Mouse (Mus musculus) spleen, postnatal 10 days (tissue): ENCODE results near the gene Rab40c.

Source experiments
- DNase-seq, 2 experiments: peaks; one replicate each; pipeline ENCODE4 v3.0.0; 2021 to 2022; ENCODE audit warnings: low spot score in 2 of 2

Gene Rab40c

GRCm38 (mm10) chr17:25919144-25919785, at the start of gene Rab40c:
Gene Rab40c, minus strand, starts transcription at chr17:25919727.
- peak in 1 of 2 experiments; percentile 73 for DNase-seq

DNA sequence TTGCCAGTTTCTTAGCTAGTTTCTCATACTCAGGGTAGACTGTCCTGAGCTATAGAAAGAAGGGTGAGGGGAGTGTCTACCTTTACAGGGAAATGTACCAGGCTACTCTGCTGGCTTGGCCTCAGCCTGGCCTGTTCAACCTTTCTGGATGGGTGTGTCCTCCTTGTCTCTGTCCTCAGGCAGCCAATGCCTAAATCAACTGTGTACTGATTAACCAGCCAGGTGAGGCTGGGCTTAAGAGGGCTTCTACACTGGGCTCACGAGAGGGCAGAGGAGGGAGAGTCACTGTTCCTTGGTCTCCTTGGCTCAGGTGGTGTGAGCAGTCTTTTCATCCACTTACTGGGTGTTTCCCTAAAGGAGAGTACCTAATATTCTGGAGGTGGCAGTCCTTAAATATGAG, 48.6 kb upstream of the Rab40c start:
- no peak for DNase-seq

- no peak for DNase-seq
Measured at GRCm38 (mm10) chr17:25967652-25968051, 48.1 kb upstream of the Rab40c start.

- no peak for DNase-seq
Measured at GRCm38 (mm10) chr17:25964271-25964670, 44.7 kb upstream of the Rab40c start.

DNA sequence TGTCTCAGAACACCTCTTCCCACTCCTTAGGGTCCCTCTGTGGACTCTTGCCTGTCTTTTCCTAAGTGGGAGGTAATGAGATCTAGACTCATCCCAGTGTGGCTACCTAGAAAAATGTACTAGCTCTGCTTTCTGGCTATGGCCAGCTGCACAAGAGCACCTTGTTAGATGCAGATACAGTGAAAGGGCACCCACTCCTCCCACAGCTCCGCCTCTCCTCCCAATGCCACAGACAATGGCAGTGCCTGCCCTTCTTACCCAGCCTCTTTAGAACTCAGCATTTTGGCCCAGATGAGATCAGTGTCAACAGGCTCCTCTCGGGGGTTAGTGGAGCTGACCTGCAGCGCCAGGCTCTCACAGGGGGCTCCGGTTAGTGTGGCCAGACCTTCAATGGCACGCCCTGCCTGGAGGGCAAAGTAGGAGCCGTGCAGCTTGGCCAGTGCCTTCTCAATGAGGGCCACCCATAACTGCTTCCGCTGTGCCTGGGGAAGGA, 42.9 kb upstream of the Rab40c start:
- DNase-seq, result peak in 1 of 2 experiments; percentile 58

DNA sequence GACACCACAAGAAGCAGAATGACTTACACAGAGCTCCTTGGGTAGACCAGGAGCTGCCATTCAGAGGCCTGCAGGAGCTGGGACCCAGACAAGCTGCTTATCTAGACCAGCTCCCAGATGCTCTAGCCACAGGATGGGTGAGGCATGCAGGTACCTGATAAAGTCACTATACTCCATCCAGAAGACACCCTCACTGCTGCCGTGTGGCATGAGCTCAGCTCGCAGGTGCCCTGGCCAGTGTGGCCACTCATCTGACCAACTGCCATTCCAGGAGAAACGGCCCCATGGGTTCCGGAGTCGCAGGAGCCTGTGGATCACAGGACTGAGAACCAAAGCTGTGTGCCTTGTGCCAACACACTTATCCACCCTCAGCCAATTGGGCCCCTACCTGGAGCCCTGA, 42.0 kb upstream of the Rab40c start:
- DNase-seq, result peak in 1 of 2 experiments; percentile 79

- DNase-seq, result no peak
Measured at GRCm38 (mm10) chr17:25959630-25960467, 40.3 kb upstream of the Rab40c start.

GRCm38 (mm10) chr17:25958771-25959494, 39.4 kb upstream of the Rab40c start:
- no peak for DNase-seq

- DNase-seq, result no peak
Measured at GRCm38 (mm10) chr17:25957586-25958051, 38.1 kb upstream of the Rab40c start.

GRCm38 (mm10) chr17:25956631-25957030, 37.1 kb upstream of the Rab40c start:
- DNase-seq, result no peak

GRCm38 (mm10) chr17:25956201-25956600, 36.7 kb upstream of the Rab40c start:
- DNase-seq, result no peak

DNA sequence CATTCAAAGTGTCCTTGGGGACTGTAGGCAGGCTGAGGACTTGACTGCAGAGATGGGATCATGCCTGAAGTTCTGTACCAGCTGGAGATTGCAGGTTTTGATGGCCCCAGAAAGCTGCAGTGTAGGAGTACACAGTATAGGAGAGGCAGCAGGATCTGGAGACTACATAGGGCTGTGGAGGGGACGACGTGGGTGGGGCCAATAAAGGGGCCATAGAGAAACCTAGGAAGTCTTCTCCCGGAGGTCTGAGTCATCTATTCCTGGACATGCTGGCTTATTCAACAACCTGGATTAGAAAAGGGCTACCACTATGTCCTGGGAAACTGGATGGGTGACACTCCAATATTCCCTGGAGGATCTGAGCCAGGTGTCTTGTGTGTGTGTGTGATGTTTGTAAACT, 36.2 kb upstream of the Rab40c start:
- DNase-seq, result no peak

GRCm38 (mm10) chr17:25954671-25955070, 35.1 kb upstream of the Rab40c start:
- DNase-seq, result no peak

DNA sequence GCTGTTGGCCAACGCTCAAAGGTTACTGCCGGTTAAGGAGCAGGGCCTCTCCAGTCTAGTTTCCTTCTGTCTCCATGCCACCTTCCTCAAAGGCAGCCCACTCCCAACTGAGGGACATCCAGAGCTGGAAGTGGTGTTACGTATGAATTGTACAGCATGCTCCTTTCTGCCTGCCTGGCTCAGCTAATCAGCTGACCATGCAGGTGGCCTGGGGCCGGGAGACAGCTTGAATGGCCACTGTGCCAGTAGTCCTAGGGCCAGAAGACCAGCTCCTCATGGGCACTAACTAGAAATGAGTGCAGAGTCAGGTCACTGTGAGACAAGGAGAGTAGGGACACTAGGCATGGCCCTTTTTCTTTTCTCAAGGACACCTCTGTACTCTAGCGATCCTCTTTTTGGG, 33.6 kb upstream of the Rab40c start:
- DNase-seq, result no peak

- no peak for DNase-seq
Measured at GRCm38 (mm10) chr17:25951803-25952623, 32.5 kb upstream of the Rab40c start, which contains the start of gene A930017K11Rik. Gene A930017K11Rik, minus strand, starts transcription at chr17:25952565.

DNA sequence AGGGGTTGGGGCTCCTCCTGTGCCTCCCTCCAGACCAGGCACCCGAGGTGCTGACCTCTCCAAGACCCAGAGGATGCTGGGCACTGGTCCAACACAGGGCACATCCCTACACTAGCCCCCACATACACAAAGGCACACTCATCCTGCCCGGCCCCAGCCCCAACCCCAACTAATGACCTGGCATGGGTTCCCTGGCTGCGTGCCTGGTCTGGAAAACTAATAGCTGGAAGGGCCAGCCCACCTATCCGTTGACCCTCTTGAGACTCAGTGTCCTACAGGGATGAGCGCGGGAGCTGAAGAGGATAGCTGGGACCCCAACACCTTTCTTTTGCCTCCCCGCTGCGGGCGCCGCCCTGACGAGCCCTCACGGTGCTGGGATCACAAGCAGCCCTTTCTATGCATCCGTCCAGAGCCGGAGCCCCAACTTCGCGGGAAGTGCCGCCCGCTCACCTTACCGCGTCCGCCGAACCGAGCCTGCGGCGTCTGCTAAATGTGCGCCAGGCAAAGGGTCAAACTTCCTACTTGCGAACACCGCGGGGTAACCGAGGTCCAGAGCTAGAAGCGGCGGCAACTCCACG, 31.8 kb upstream of the Rab40c start:
- DNase-seq, result no peak

DNA sequence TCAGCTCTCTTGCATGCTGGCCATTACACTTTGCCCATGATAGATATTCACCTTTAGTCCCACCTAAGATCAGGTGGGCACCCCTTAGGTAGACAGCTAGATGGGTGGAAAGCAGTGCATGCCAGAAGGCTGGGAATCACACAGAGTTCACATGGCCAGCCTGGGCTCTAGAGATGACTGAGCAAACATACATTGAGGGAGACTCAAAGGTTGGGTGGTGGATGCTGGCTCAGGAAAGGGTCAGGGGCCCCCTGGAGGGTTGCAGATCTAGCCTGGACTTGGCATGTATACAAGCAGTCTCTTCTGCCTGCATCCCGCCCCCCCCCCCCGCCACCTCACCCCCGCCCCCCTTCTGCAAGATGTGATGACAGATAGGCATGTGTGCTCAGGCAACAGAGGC, 31.2 kb upstream of the Rab40c start:
- DNase-seq, result no peak

DNA sequence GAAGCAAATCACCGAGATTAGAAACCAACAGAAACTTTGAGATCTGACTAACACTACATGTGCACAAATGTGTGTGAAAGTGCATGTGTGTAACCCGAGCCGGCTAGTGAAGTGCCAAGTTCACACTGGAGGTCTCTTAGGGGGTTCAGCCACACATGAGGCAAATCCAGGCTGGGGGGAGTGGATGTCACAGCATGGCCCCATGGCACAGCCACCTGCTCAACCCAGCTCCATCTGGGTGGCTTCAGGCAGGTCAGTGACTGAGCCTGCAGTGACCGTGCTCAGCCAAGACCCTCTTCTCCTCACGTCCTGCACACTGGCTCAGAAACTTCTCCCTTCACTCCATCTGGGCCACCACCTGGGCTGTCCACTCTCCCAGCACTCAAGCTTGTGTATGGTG, 30.5 kb upstream of the Rab40c start:
- no peak for DNase-seq

DNA sequence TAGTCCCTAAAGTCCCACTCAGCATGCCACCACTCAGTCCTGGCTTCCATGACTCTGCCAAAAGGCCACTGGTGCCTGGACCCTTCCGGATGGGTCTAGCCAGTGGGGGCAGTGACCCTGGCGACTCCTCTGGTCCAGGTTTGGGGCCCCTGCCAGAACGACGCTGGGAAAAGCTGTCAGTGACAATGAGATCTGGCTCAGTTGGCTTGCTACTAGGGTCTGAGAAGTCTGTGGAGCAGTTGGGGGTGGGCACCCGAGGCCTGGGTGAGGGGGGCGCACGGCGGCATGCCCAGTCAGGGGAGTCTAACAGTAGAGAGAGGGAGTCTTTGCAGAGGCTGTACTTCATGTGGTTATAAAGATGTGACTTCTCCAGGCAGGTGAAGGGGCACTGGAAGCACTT, 28.5 kb upstream of the Rab40c start:
- no peak for DNase-seq

DNA sequence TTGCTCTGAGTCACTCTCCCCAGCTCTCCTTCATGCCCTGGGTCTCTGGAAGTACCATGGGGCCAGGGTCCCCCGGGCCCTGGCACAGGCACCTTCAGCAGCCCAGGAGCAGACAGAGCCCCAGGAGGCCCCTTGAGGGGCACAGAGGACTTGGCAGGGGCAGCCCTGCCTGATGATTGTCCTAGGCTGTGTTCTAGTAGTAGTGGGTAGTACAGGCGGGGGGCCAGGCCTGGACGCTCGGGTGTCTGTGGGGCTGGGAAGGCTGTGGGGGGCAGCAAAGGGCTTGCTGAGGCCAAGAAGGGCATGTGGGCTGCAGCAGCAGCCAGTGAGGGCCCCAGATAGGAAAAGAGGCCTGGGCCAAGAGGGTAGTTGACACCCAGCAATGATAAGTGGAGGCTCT, 28.0 kb upstream of the Rab40c start:
- DNase-seq, result no peak

GRCm38 (mm10) chr17:25946891-25947290, 27.4 kb upstream of the Rab40c start:
- peak in 1 of 2 experiments; percentile 53 for DNase-seq
